Mouse (Mus musculus) adrenal gland, adult 10 weeks (tissue): Measurements from ENCODE around the gene Brca2. TPM values are rescaled to one million over a fixed set of nuclear protein-coding genes. Genes with fewer than 3 reads are reported as not detected.

Experiments
- polyA plus RNA-seq: library from polyadenylated mRNA; stranded (reverse); fragments of 350-450 nt; fragmentation: Illumina TruSeq; extraction: RNeasy Lipid Tissue Mini Kit (QIAGEN cat#74804); gene quantifications from one replicate; pipeline ENCODE4 v1.2.3, GENCODE M21; 2014; ENCODE audit warnings: low read depth, low replicate concordance

Gene Brca2
- polyA plus RNA-seq = 4.3 TPM

GRCm38 (mm10) chr5:150521937-150522866 lies at the start of gene Brca2:
TSS of gene Brca2 (plus strand) at chr5:150522630.

GRCm38 (mm10) chr5:150518064-150518463 lies 4.4 kb upstream of the Brca2 start, which contains the start of gene Zar1l:
TSS of gene Zar1l (minus strand) at chr5:150518164.

DNA sequence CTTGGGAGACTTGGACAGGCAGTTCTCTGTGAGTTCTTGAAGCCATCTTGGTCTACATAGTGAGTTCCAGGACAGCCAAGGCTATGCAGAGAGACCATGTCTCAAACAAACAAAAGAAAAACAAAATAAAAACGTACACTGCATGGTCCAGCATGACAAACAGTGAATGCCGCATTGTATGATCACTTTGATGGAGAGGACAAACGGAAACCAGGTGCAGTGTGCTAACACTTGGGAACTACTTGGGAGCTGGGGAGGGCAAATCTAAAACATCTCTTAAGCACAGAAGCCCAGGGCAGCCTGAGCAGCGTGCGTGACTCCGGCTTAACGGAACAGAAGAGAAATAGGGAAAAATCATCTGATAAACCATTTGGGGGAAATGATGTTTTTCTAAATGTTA lies 74.7 kb downstream of the Brca2 start, which contains the start of gene N4bp2l1:
Gene N4bp2l1 (minus strand): TSS at position 101 of the 400 bp plus-strand sequence.

Other genes with a start within 250 kb of the Brca2 start
- not detected for gene Zar1l, start 4.5 kb upstream of the Brca2 start, polyA plus RNA-seq
- gene N4bp2l1, start 74.6 kb downstream of the Brca2 start, polyA plus RNA-seq = 44.4 TPM
- gene N4bp2l2, start 143.6 kb downstream of the Brca2 start, polyA plus RNA-seq = 122 TPM
- 54.4 TPM for gene Pds5b, start 151.1 kb downstream of the Brca2 start, polyA plus RNA-seq